ENCODE assay signal across 8 mouse cellular contexts in genomic region chr13:45030830-45031229, GRCm38 (mm10). TPM values are rescaled to one million over a fixed set of nuclear protein-coding genes. Genes with fewer than 3 reads are reported as not detected.
DNase-seq lines count a peak whose midpoint lies in the region; ATAC-seq and TF ChIP-seq lines count a peak whose summit lies in the region.

No protein-coding gene starts in this region.

- TF ChIP-seq POLR2A in MEL (IDR thresholded peaks at IDR 0.05; ENCODE audit: control insufficient read depth in 1 of 2, insufficient read depth in 1 of 2, low read depth in 1 of 2, low read length in 2 of 2, poor library complexity in 1 of 2), result no peak
- no peak for TF ChIP-seq POLR2A in thymus, adult 2 months (IDR thresholded peaks at IDR 0.05; ENCODE audit: control insufficient read depth, extremely low read depth, insufficient read depth, low read length, poor library complexity)

- H3K27me3 ChIP-seq in MEL (ENCODE audit: control insufficient read depth in 1 of 2, insufficient read depth in 2 of 2, low read length in 2 of 2), result no peaks in the 10 kb centered on the region
- H3K27me3 ChIP-seq in lung, embryonic 15.5 days, result no peaks in the 10 kb centered on the region
- H3K27me3 ChIP-seq in thymus, adult 2 months (ENCODE audit: control insufficient read depth, insufficient read depth, low read length), result no peaks in the 10 kb centered on the region

- peak; percentile 95 for DNase-seq in MEL (ENCODE audit: low read depth, low spot score)
- DNase-seq in cerebellum, adult 11 months, result peak; percentile 82
- peak; percentile 93 for DNase-seq in forelimb bud, embryonic 11.5 days (ENCODE audit: low read depth, low spot score)
- peak; percentile 94 for DNase-seq in heart, postnatal 4 days
- DNase-seq in layer of hippocampus, adult 18-20 months (ENCODE audit: low spot score in 2 of 2), result peak; percentile 75 to 92
- DNase-seq in ovary, postnatal 10 days (ENCODE audit: low spot score), result peak; percentile 58
- peak; percentile 88 for DNase-seq in thymus, adult 2 months

- H3K4me1 ChIP-seq in MEL (ENCODE audit: control insufficient read depth in 1 of 2, insufficient read depth in 2 of 2, low read length in 2 of 2), result peaks cover 0 to 22% of the 10 kb centered on the region in 2 experiments; a peak in 2 of 4 replicates
- peaks cover 10% of the 10 kb centered on the region for H3K4me1 ChIP-seq in lung, embryonic 15.5 days
- peaks cover 10% of the 10 kb centered on the region for H3K4me1 ChIP-seq in thymus, adult 2 months (replicated peaks; ENCODE audit: control insufficient read depth, insufficient read depth, low read length)

- H3K79me2 ChIP-seq in MEL (ENCODE audit: control insufficient read depth, insufficient read depth, low read length, poor library complexity), result no peaks in the 10 kb centered on the region; the same call in 1 of the 2 replicates

- H3K27ac ChIP-seq in MEL (ENCODE audit: control insufficient read depth, low read depth, low read length), result no peak overlapping the region
- 0 out of 2 replicates have a peak overlapping the region, but pooled peaks have one; percentile 52 for H3K27ac ChIP-seq in lung, embryonic 15.5 days
- H3K27ac ChIP-seq in thymus, adult 2 months (ENCODE audit: control insufficient read depth, insufficient read depth, low read length), result no peak overlapping the region

- peaks cover 0 to 13% of the 10 kb centered on the region in 2 experiments; a peak in 2 of 4 replicates for H3K36me3 ChIP-seq in MEL (ENCODE audit: control insufficient read depth in 1 of 2, insufficient read depth in 2 of 2, low read length in 2 of 2)
- H3K36me3 ChIP-seq in lung, embryonic 15.5 days, result no peaks in the 10 kb centered on the region
- no peaks in the 10 kb centered on the region for H3K36me3 ChIP-seq in thymus, adult 2 months (ENCODE audit: control insufficient read depth, insufficient read depth, low read length)

- peak overlapping the region; percentile 53 for H3K9ac ChIP-seq in MEL (ENCODE audit: control insufficient read depth, low read depth, low read length, poor library complexity, severe bottlenecking)
- no peak overlapping the region for H3K9ac ChIP-seq in lung, embryonic 15.5 days

- ATAC-seq in lung, embryonic 15.5 days (ENCODE audit: borderline replicate concordance, extremely low read depth, low FRiP score, low TSS enrichment), result peak; percentile 62; the same call in 1 of the 2 replicates

- peak overlapping the region; percentile 35 to 66 for H3K4me3 ChIP-seq in MEL (ENCODE audit: control insufficient read depth in 1 of 2, insufficient read depth in 1 of 2, low read depth in 2 of 2, low read length in 2 of 2)
- no peak overlapping the region for H3K4me3 ChIP-seq in lung, embryonic 15.5 days
- no peak overlapping the region for H3K4me3 ChIP-seq in thymus, adult 2 months (ENCODE audit: control insufficient read depth, insufficient read depth, low read length)

- H3K9me3 ChIP-seq in MEL (replicated peaks; ENCODE audit: insufficient read depth, low read length), result no peaks in the 10 kb centered on the region
- H3K9me3 ChIP-seq in lung, embryonic 15.5 days, result no peaks in the 10 kb centered on the region

- peak; percentile 98 for TF ChIP-seq RAD21 in MEL (IDR thresholded peaks at IDR 0.05; ENCODE audit: low read depth, low read length)

- H3K4me2 ChIP-seq in lung, embryonic 15.5 days, result peak overlapping the region; percentile 38

- peak; percentile 96 to 100 (median 100); a peak in 5 of 6 replicates for TF ChIP-seq CTCF in MEL (IDR thresholded peaks at IDR 0.05 in 2 of 3, conservative IDR thresholded peaks at IDR 0.05 in 1 of 3; ENCODE audit: control insufficient read depth in 1 of 3, insufficient read depth in 1 of 3, low read depth in 2 of 3, low read length in 3 of 3, poor library complexity in 1 of 3, severe bottlenecking in 1 of 3)
- peak; percentile 100 for TF ChIP-seq CTCF in thymus, adult 2 months (IDR thresholded peaks at IDR 0.05; ENCODE audit: borderline replicate concordance, control insufficient read depth, extremely low read depth, insufficient read depth, low read length, poor library complexity)

- 5% methylated on average over 12 of the region's 12 CpGs for WGBS in lung, embryonic 15.5 days
- 7% methylated on average over 12 of the region's 12 CpGs for WGBS in thymus, adult 2 months

- TF ChIP-seq EP300 in MEL (IDR thresholded peaks at IDR 0.05; ENCODE audit: low read depth in 1 of 2, low read length in 2 of 2), result peak in 1 of 2 experiments; percentile 50; a peak in 1 of 4 replicates

TF ChIP-seq in MEL, 35 proteins besides CTCF, POLR2A, EP300 and RAD21:
- TF ChIP-seq ZKSCAN1 (IDR thresholded peaks at IDR 0.05; ENCODE audit: low read depth, low read length) (no peak), NELFE (IDR thresholded peaks at IDR 0.05; ENCODE audit: low read depth, low read length) (no peak), ELF1 (IDR thresholded peaks at IDR 0.05; ENCODE audit: low read depth, low read length) (peak; percentile 25; the same call in 1 of the 2 replicates), GATA1 (IDR thresholded peaks at IDR 0.05; ENCODE audit: low read depth, low read length) (no peak), TCF12 (IDR thresholded peaks at IDR 0.05; ENCODE audit: low read depth, low read length) (no peak), MYB (IDR thresholded peaks at IDR 0.05; ENCODE audit: low read depth, low read length) (no peak), MAFK (IDR thresholded peaks at IDR 0.05; ENCODE audit: borderline replicate concordance, low read depth, low read length) (no peak), SMC3 (IDR thresholded peaks at IDR 0.05; ENCODE audit: low read depth, low read length) (peak; percentile 99), CHD2 (IDR thresholded peaks at IDR 0.05; ENCODE audit: low read length) (no peak), JUND (IDR thresholded peaks at IDR 0.05; ENCODE audit: low read depth, low read length) (no peak), POLR2AphosphoS2 (IDR thresholded peaks at IDR 0.05; ENCODE audit: low read length) (no peak), KAT2A (conservative IDR thresholded peaks at IDR 0.05; ENCODE audit: low read depth, low read length) (no peak), HCFC1 (IDR thresholded peaks at IDR 0.05; ENCODE audit: low read depth, low read length) (no peak), MAZ (IDR thresholded peaks at IDR 0.05; ENCODE audit: low read depth, low read length) (no peak; the same call in 1 of the 2 replicates), E2F4 (IDR thresholded peaks at IDR 0.05; ENCODE audit: borderline replicate concordance, low read depth, low read length) (no peak), ZC3H11A (IDR thresholded peaks at IDR 0.05; ENCODE audit: low read depth, low read length) (peak; percentile 98), MAX (IDR thresholded peaks at IDR 0.05; ENCODE audit: low read length) (no peak), TBP (IDR thresholded peaks at IDR 0.05; ENCODE audit: low read depth, low read length) (no peak), SIN3A (IDR thresholded peaks at IDR 0.05; ENCODE audit: low read length) (peak; percentile 89), GABPA (IDR thresholded peaks at IDR 0.05; ENCODE audit: low read depth, low read length) (no peak), USF1 (IDR thresholded peaks at IDR 0.05; ENCODE audit: low read depth, low read length) (no peak), MYC (IDR thresholded peaks at IDR 0.05; ENCODE audit: low read depth, low read length) (0 out of 2 replicates have a peak, but pooled peaks have one; percentile 45), MXI1 (IDR thresholded peaks at IDR 0.05; ENCODE audit: low read depth, low read length) (peak; percentile 67), TAL1 (IDR thresholded peaks at IDR 0.05; ENCODE audit: low read length) (no peak), RCOR1 (IDR thresholded peaks at IDR 0.05; ENCODE audit: low read depth, low read length) (no peak), MEF2A (IDR thresholded peaks at IDR 0.05; ENCODE audit: extremely low read depth, insufficient replicate concordance, low read depth, low read length, poor library complexity, severe bottlenecking) (no peak), ETS1 (IDR thresholded peaks at IDR 0.05; ENCODE audit: low read depth, low read length) (0 out of 2 replicates have a peak, but pooled peaks have one; percentile 57), POLR2AphosphoS5 (IDR thresholded peaks at IDR 0.05; ENCODE audit: borderline replicate concordance, low read depth, low read length) (no peak), CHD1 (IDR thresholded peaks at IDR 0.05; ENCODE audit: low read depth, low read length) (no peak), UBTF (IDR thresholded peaks at IDR 0.05; ENCODE audit: borderline replicate concordance, insufficient read depth, low read depth, low read length) (no peak), NRF1 (IDR thresholded peaks at IDR 0.05; ENCODE audit: insufficient read depth, low read depth, low read length, poor library complexity, severe bottlenecking) (no peak), USF2 (IDR thresholded peaks at IDR 0.05; ENCODE audit: borderline replicate concordance in 1 of 2, insufficient read depth in 1 of 2, low read depth in 1 of 2, low read length in 2 of 2) (no peak), ZMIZ1 (IDR thresholded peaks at IDR 0.05; ENCODE audit: low read depth, low read length) (no peak), ZNF384 (IDR thresholded peaks at IDR 0.05; ENCODE audit: low read depth, low read length) (peak; percentile 31; the same call in 1 of the 2 replicates), BHLHE40 (IDR thresholded peaks at IDR 0.05; ENCODE audit: borderline replicate concordance, low read depth, low read length) (no peak)

RNA-seq across cellular contexts. Expression of gene Dtnbp1, which starts 28.9 kb away (rescaled TPM):
- total RNA-seq in MEL (2012; rRNA removed), result 24.2 and 26.7 TPM in 2 replicates
- 10 to 100 TPM in 1 of 2 experiments, not detected in 1; 59.5 TPM for polyA plus RNA-seq in MEL (2012; ENCODE audit: insufficient read depth in 1 of 2, insufficient read length in 2 of 2, low read depth in 1 of 2, low replicate concordance in 2 of 2, missing spikeins in 1 of 2)
- 10 to 100 TPM; 74.4 to 76.0 TPM for total RNA-seq in heart, postnatal 4 days (2021)
- 10 to 100 TPM; 75.1 to 83.5 TPM for total RNA-seq in layer of hippocampus, adult 18-20 months (2021)
- 68.2 and 75.1 TPM in 2 replicates for polyA plus RNA-seq in lung, embryonic 15.5 days (2015; fragmentation: Nextera tagmentation; extraction: Ambion mirVana)
- 60.6 and 70.6 TPM in 2 replicates for polyA plus RNA-seq in thymus, adult 2 months (2012; rRNA removed)

RNA-seq across cellular contexts. Expression of gene Gm9817, which starts 47.7 kb away (rescaled TPM):
- not detected in 2 replicates for total RNA-seq in MEL (2012; rRNA removed)
- polyA plus RNA-seq in MEL (2012; ENCODE audit: insufficient read depth in 1 of 2, insufficient read length in 2 of 2, low read depth in 1 of 2, low replicate concordance in 2 of 2, missing spikeins in 1 of 2), result under 1 TPM in 1 of 2 experiments, not detected in 1; 0.08 TPM
- total RNA-seq in heart, postnatal 4 days (2021), result under 1 TPM; 0.26 to 0.27 TPM
- total RNA-seq in layer of hippocampus, adult 18-20 months (2021), result not detected
- not detected in 2 replicates for polyA plus RNA-seq in lung, embryonic 15.5 days (2015; fragmentation: Nextera tagmentation; extraction: Ambion mirVana)
- polyA plus RNA-seq in thymus, adult 2 months (2012; rRNA removed), result 0.20 TPM in 1 of 2 replicates, not detected in the other

Comparison
In these comparisons a context has a peak if more than half of its experiments do, and no peak if none do; other contexts are left out.
1. H3K4me3 ChIP-seq: peak in MEL (2 of 2); none in lung, embryonic 15.5 days (single experiment) and thymus, adult 2 months (single experiment).
2. Peak in every context shown above with its lines, with median percentiles within 50 percentile points of each other: DNase-seq.